Mouse (Mus musculus) right cerebral cortex, postnatal 4 days (tissue): ENCODE measurements around the gene Tbc1d10a.

Experiments
- DNase-seq: peaks from one replicate; pipeline ENCODE4 v3.0.0-alpha.2; 2022

The Tbc1d10a gene

GRCm38 (mm10) chr11:4217914-4218629, 31.5 kb downstream of the Tbc1d10a start, which contains the start of gene Castor1:
Castor1 (plus strand) TSS chr11:4218225.
- peak; percentile 43 for DNase-seq

GRCm38 (mm10) chr11:4218637-4219036, 32.0 kb downstream of the Tbc1d10a start:
- no peak for DNase-seq

- peak; percentile 55 for DNase-seq
Measured at GRCm38 (mm10) chr11:4219317-4219751, 32.7 kb downstream of the Tbc1d10a start.

- no peak for DNase-seq
Measured at GRCm38 (mm10) chr11:4219908-4220307, 33.3 kb downstream of the Tbc1d10a start.

GRCm38 (mm10) chr11:4220443-4221400, 34.1 kb downstream of the Tbc1d10a start:
- peak; percentile 74 for DNase-seq

GRCm38 (mm10) chr11:4222046-4222950, 35.7 kb downstream of the Tbc1d10a start:
- DNase-seq: no peak

GRCm38 (mm10) chr11:4223393-4224188, 37.0 kb downstream of the Tbc1d10a start:
- DNase-seq: no peak

GRCm38 (mm10) chr11:4224223-4224622, 37.6 kb downstream of the Tbc1d10a start:
- DNase-seq: no peak

- no peak for DNase-seq
Measured at GRCm38 (mm10) chr11:4226569-4227325, 40.2 kb downstream of the Tbc1d10a start.

- DNase-seq: no peak
Measured at GRCm38 (mm10) chr11:4228463-4228862, 41.9 kb downstream of the Tbc1d10a start.

GRCm38 (mm10) chr11:4229841-4230240, 43.3 kb downstream of the Tbc1d10a start:
- no peak for DNase-seq

GRCm38 (mm10) chr11:4231435-4231834, 44.8 kb downstream of the Tbc1d10a start:
- no peak for DNase-seq

GRCm38 (mm10) chr11:4232644-4233043, 46.1 kb downstream of the Tbc1d10a start:
- DNase-seq: no peak

- no peak for DNase-seq
Measured at GRCm38 (mm10) chr11:4235052-4235655, 48.6 kb downstream of the Tbc1d10a start.

GRCm38 (mm10) chr11:4235665-4236545, 49.3 kb downstream of the Tbc1d10a start, which contains the start of gene Osm:
Osm (plus strand) TSS chr11:4236420.
- no peak for DNase-seq

- no peak for DNase-seq
Measured at GRCm38 (mm10) chr11:4236546-4237067, 50.0 kb downstream of the Tbc1d10a start.

GRCm38 (mm10) chr11:4237389-4237912, 50.9 kb downstream of the Tbc1d10a start:
- no peak for DNase-seq

- DNase-seq: no peak
Measured at GRCm38 (mm10) chr11:4238167-4238566, 51.6 kb downstream of the Tbc1d10a start.

GRCm38 (mm10) chr11:4239691-4240090, 53.1 kb downstream of the Tbc1d10a start:
- DNase-seq: no peak
